Mouse (Mus musculus) forebrain, embryonic 13.5 days (tissue): Measurements from ENCODE around the gene Usp2. TPM values are rescaled to one million over a fixed set of nuclear protein-coding genes. Genes with fewer than 3 reads are reported as not detected.

Source experiments
- polyA plus RNA-seq: library from polyadenylated mRNA; unstranded; fragments of >200 nt; fragmentation: Nextera tagmentation; extraction: Ambion mirVana; gene quantifications from 2 replicates; pipeline ENCODE4 v1.2.1, GENCODE M21; 2015

Gene Usp2
- polyA plus RNA-seq, 1 experiment from 2014 or later = 8.6 TPM

Other genes starting within 250 kb of the Usp2 start
- gene Thy1, start 23.6 kb upstream of the Usp2 start, polyA plus RNA-seq = 0.31 and 0.98 TPM in 2 replicates
- 0.06 and 0.23 TPM in 2 replicates for gene Mfrp, start 34.7 kb downstream of the Usp2 start, polyA plus RNA-seq
- 1.0 and 1.2 TPM in 2 replicates for gene C1qtnf5, start 40.2 kb downstream of the Usp2 start, polyA plus RNA-seq
- gene Gm49380, start 46.5 kb downstream of the Usp2 start, polyA plus RNA-seq = 0.19 TPM in 1 of 2 replicates, not detected in the other
- 45.7 and 50.1 TPM in 2 replicates for gene Rnf26, start 46.5 kb downstream of the Usp2 start, polyA plus RNA-seq
- gene Mcam, start 67.4 kb downstream of the Usp2 start, polyA plus RNA-seq = 15.6 and 16.7 TPM in 2 replicates
- 25.2 and 26.4 TPM in 2 replicates for gene Cbl, start 167.0 kb downstream of the Usp2 start, polyA plus RNA-seq
- gene Ccdc153, start 173.7 kb downstream of the Usp2 start, polyA plus RNA-seq = not detected in 2 replicates
- 0.39 and 0.40 TPM in 2 replicates for gene Pdzd3, start 184.4 kb downstream of the Usp2 start, polyA plus RNA-seq
- 4.4 and 4.5 TPM in 2 replicates for gene Nlrx1, start 201.6 kb downstream of the Usp2 start, polyA plus RNA-seq
- 9.2 and 10.9 TPM in 2 replicates for gene Abcg4, start 221.6 kb downstream of the Usp2 start, polyA plus RNA-seq
- gene Hinfp, start 238.7 kb downstream of the Usp2 start, polyA plus RNA-seq = 30.5 and 38.4 TPM in 2 replicates